Mouse (Mus musculus) liver, adult 2 months (tissue): ENCODE data around the gene Slc25a51. TPM values are rescaled to one million over a fixed set of nuclear protein-coding genes. Genes with fewer than 3 reads are reported as not detected.
A peak's percentile ranks its signal among the peaks of the same experiment; 100 is the strongest.
"Not testable (repeated sequence)": the region's sequence is repeated elsewhere in the genome, so short reads cannot be mapped to it uniquely, and the experiment has no call there.

Experiments used
- DNase-seq: peaks from one replicate; pipeline ENCODE4 v3.0.0-alpha.2; 2011; ENCODE audit warnings: low read depth, low spot score; ENCODE audit errors: extremely low read depth
- H3K27ac ChIP-seq: fragments of 200-500 bp; replicated peaks from 2 replicates; pipeline ENCODE4 v1.5.1; 2012; ENCODE audit warnings: low read depth, mild to moderate bottlenecking, control low read depth, inconsistent platforms, low read length; ENCODE audit not compliant: insufficient read depth
- H3K27me3 ChIP-seq: fragments of 200-500 bp; 2 replicates; pipeline ENCODE4 v1.6.1; 2012; ENCODE audit warnings: mild to moderate bottlenecking, moderate library complexity, low read length, inconsistent platforms; ENCODE audit not compliant: control insufficient read depth, insufficient read depth
- H3K36me3 ChIP-seq: fragments of 200-500 bp; 2 replicates; pipeline ENCODE4 v1.6.1; 2012; ENCODE audit warnings: low read length, inconsistent platforms; ENCODE audit not compliant: control insufficient read depth, insufficient read depth
- H3K4me1 ChIP-seq: fragments of 200-500 bp; 2 replicates; pipeline ENCODE4 v1.6.1; 2011; ENCODE audit warnings: low read length; ENCODE audit not compliant: control insufficient read depth, insufficient read depth
- H3K4me3 ChIP-seq: fragments of 200-500 bp; 2 replicates; pipeline ENCODE4 v1.5.1; 2011; ENCODE audit warnings: low read depth, mild to moderate bottlenecking, control low read depth, low read length, moderate library complexity; ENCODE audit not compliant: insufficient read depth
- H3K79me2 ChIP-seq: fragments of 200-500 bp; 2 replicates; pipeline ENCODE4 v1.6.1; 2012; ENCODE audit warnings: inconsistent platforms, mild to moderate bottlenecking, low read length, moderate library complexity; ENCODE audit not compliant: control insufficient read depth, insufficient read depth
- H3K9ac ChIP-seq: fragments of 200-500 bp; 2 replicates; pipeline ENCODE4 v1.6.1; 2012; ENCODE audit warnings: low read depth, mild to moderate bottlenecking, control low read depth, inconsistent platforms, low read length
- CTCF ChIP-seq: fragments of 200-500 bp; IDR thresholded peaks from 2 replicates; pipeline ENCODE4 v1.5.1; 2011; ENCODE audit warnings: low read depth, low read length, control low read depth
- POLR2A ChIP-seq: fragments of 200-500 bp; IDR thresholded peaks from 2 replicates; pipeline ENCODE4 v1.6.1; 2011; ENCODE audit warnings: low read length, control low read depth; ENCODE audit not compliant: insufficient read depth; ENCODE audit errors: extremely low read depth
- WGBS: fragments of 180-500 bp; shearing (Covaris S2); methylation state at CpG from one replicate; pipeline ENCODE4 v1.1.7; 2018; 5-methylcytosine and 5-hydroxymethylcytosine counted together
- polyA plus RNA-seq: library from polyadenylated mRNA; depleted of rRNA; stranded (reverse); fragments of >200 nt; gene quantifications from 2 replicates; pipeline ENCODE4 v1.2.3, GENCODE M21; 2012
- total RNA-seq: library from RNA; depleted of rRNA; stranded (reverse); fragments of >200 nt; gene quantifications from 2 replicates; pipeline ENCODE4 v1.2.3, GENCODE M21; 2014

The Slc25a51 gene
- total and polyA plus RNA-seq, 2 experiments = 47.5 to 52.9 TPM

GRCm38 (mm10) chr4:45402878-45403498 lies 5.6 kb downstream of the Slc25a51 start:
- no peak for TF ChIP-seq POLR2A
- peaks cover 17% of the 10 kb centered on the region for H3K4me1 ChIP-seq
- H3K27ac ChIP-seq = no peak overlapping the region
- peaks cover 50% of the 10 kb centered on the region for H3K36me3 ChIP-seq
- H3K9ac ChIP-seq = no peak overlapping the region
- WGBS = 43% methylated on average over 7 of the region's 7 CpGs
- H3K4me3 ChIP-seq = no peak overlapping the region
- no peaks in the 10 kb centered on the region for H3K27me3 ChIP-seq
- peaks cover 24% of the 10 kb centered on the region; the same call in 1 of the 2 replicates for H3K79me2 ChIP-seq
- DNase-seq = peak; percentile 40

GRCm38 (mm10) chr4:45402281-45402680 lies 6.3 kb downstream of the Slc25a51 start:
- Histone ChIP-seq H3K36me3 (peaks cover 52% of the 10 kb centered on the region), H3K4me3 (no peak overlapping the region), H3K27ac (no peak overlapping the region), H3K4me1 (peaks cover 17% of the 10 kb centered on the region), H3K79me2 (peaks cover 24% of the 10 kb centered on the region; the same call in 1 of the 2 replicates), H3K27me3 (no peaks in the 10 kb centered on the region), H3K9ac (no peak overlapping the region)
- TF ChIP-seq POLR2A (no peak), CTCF (no peak)
- WGBS = 91% methylated on average over 4 of the region's 4 CpGs
- no peak for DNase-seq

- WGBS = 96% methylated on average over 45 of the region's 45 CpGs
- Histone ChIP-seq H3K27me3 (no peaks in the 10 kb centered on the region), H3K4me3 (no peak overlapping the region), H3K79me2 (peaks cover 19% of the 10 kb centered on the region; the same call in 1 of the 2 replicates), H3K36me3 (peaks cover 61% of the 10 kb centered on the region), H3K9ac (no peak overlapping the region), H3K27ac (no peak overlapping the region), H3K4me1 (peaks cover 9% of the 10 kb centered on the region)
- TF ChIP-seq CTCF (no peak), POLR2A (no peak)
- no peak for DNase-seq
Measured at GRCm38 (mm10) chr4:45399421-45400210, 8.9 kb downstream of the Slc25a51 start.

GRCm38 (mm10) chr4:45398315-45398714 lies 10.3 kb downstream of the Slc25a51 start:
- not testable (repeated sequence) for DNase-seq, H3K27me3 ChIP-seq, H3K4me3 ChIP-seq, H3K9ac ChIP-seq, H3K27ac ChIP-seq, H3K4me1 ChIP-seq
- H3K36me3 ChIP-seq = peaks cover 49% of the 10 kb centered on the region
- peaks cover 10% of the 10 kb centered on the region; the same call in 1 of the 2 replicates for H3K79me2 ChIP-seq
- 56% methylated on average over 5 of the region's 5 CpGs for WGBS

GRCm38 (mm10) chr4:45396211-45396610 lies 12.4 kb downstream of the Slc25a51 start:
- not testable (repeated sequence) for H3K4me1 ChIP-seq, H3K27me3 ChIP-seq, DNase-seq, H3K27ac ChIP-seq, H3K9ac ChIP-seq, H3K79me2 ChIP-seq, H3K4me3 ChIP-seq
- WGBS = 90% methylated on average over 6 of the region's 6 CpGs
- peaks cover 38% of the 10 kb centered on the region for H3K36me3 ChIP-seq

GRCm38 (mm10) chr4:45393658-45394057 lies 14.9 kb downstream of the Slc25a51 start:
- Histone ChIP-seq H3K27me3 (no peaks in the 10 kb centered on the region), H3K4me1 (no peaks in the 10 kb centered on the region; the same call in none of the 2 replicates), H3K36me3 (peaks cover 16% of the 10 kb centered on the region), H3K27ac (no peak overlapping the region), H3K79me2 (no peaks in the 10 kb centered on the region), H3K9ac (no peak overlapping the region), H3K4me3 (no peak overlapping the region)
- 46% methylated on average over 5 of the region's 5 CpGs for WGBS
- DNase-seq = peak; percentile 36
- TF ChIP-seq POLR2A = no peak
- no peak for TF ChIP-seq CTCF
